Mouse (Mus musculus): ENCODE measurements around the gene U2surp. TPM values are rescaled to one million over a fixed set of nuclear protein-coding genes. Genes with fewer than 3 reads are reported as not detected.
"Not testable (repeated sequence)": the region's sequence is repeated elsewhere in the genome, so short reads cannot be mapped to it uniquely, and the experiment has no call there.

U2surp gene
- polyA plus RNA-seq, 1 experiment from 2014 or later, result 127 TPM

GRCm38 (mm10) chr9:95527676-95528075 lies 15.9 kb upstream of the U2surp start:
- Histone ChIP-seq H3K4me2 (no peak overlapping the region), H3K9ac (no peak overlapping the region), H3K27me3 (no peaks in the 10 kb centered on the region), H3K9me3 (no peaks in the 10 kb centered on the region), H3K36me3 (no peaks in the 10 kb centered on the region), H3K4me3 (no peak overlapping the region), H3K4me1 (no peaks in the 10 kb centered on the region), H3K27ac (no peak overlapping the region)
- WGBS, result 26% methylated on average over 2 of the region's 2 CpGs
- no peak for ATAC-seq (ENCODE audit: borderline replicate concordance, extremely low read depth, low FRiP score, low TSS enrichment)

GRCm38 (mm10) chr9:95525961-95526360 lies 14.2 kb upstream of the U2surp start:
- H3K4me1 ChIP-seq, result no peaks in the 10 kb centered on the region
- H3K27ac ChIP-seq, result no peak overlapping the region
- 4% methylated on average over 2 of the region's 2 CpGs for WGBS
- H3K4me3 ChIP-seq, result no peak overlapping the region
- H3K27me3 ChIP-seq, result no peaks in the 10 kb centered on the region
- H3K9me3 ChIP-seq, result no peaks in the 10 kb centered on the region
- peak; percentile 65; the same call in 1 of the 2 replicates for ATAC-seq (ENCODE audit: borderline replicate concordance, extremely low read depth, low FRiP score, low TSS enrichment)
- H3K9ac ChIP-seq, result no peak overlapping the region
- no peak overlapping the region for H3K4me2 ChIP-seq
- H3K36me3 ChIP-seq, result no peaks in the 10 kb centered on the region

- Histone ChIP-seq H3K9ac (no peak overlapping the region), H3K9me3 (no peaks in the 10 kb centered on the region), H3K4me2 (no peak overlapping the region), H3K27me3 (no peaks in the 10 kb centered on the region), H3K4me3 (no peak overlapping the region), H3K27ac (no peak overlapping the region), H3K4me1 (no peaks in the 10 kb centered on the region), H3K36me3 (no peaks in the 10 kb centered on the region)
- no peak for ATAC-seq (ENCODE audit: borderline replicate concordance, extremely low read depth, low FRiP score, low TSS enrichment)
- 80% methylated on average over 6 of the region's 6 CpGs for WGBS
Observed at GRCm38 (mm10) chr9:95525376-95525775, 13.6 kb upstream of the U2surp start.

DNA sequence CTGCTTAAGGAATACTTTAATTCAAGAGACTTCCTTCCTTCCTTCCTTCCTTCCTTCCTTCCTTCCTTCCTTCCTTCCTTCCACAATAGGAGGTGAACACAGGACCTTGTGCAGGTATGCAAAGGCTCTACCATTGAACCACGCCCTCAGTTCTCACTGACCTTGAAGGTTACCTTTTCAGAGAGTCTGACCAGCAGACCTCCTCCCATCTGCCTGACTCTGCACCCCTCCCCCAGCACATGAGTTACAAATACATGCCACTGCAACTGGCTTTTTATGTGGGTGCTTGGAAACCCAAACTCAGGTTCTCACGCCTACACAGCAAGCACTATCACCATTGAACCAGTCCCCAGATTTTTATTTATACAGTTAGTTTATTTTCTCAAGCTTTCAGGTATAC lies 10.8 kb upstream of the U2surp start:
- H3K27ac ChIP-seq, result no peak overlapping the region
- ATAC-seq (ENCODE audit: borderline replicate concordance, extremely low read depth, low FRiP score, low TSS enrichment), result no peak
- whole genome bisulfite sequencing, result 78% methylated on average over 2 of the region's 2 CpGs
- H3K4me3 ChIP-seq, result no peak overlapping the region
- no peaks in the 10 kb centered on the region for H3K36me3 ChIP-seq
- no peak overlapping the region for H3K9ac ChIP-seq
- H3K4me1 ChIP-seq, result no peaks in the 10 kb centered on the region
- H3K9me3 ChIP-seq, result no peaks in the 10 kb centered on the region
- no peaks in the 10 kb centered on the region for H3K27me3 ChIP-seq
- H3K4me2 ChIP-seq, result no peak overlapping the region

- Histone ChIP-seq H3K27me3 (no peaks in the 10 kb centered on the region), H3K9ac (no peak overlapping the region), H3K4me1 (no peaks in the 10 kb centered on the region), H3K4me2 (no peak overlapping the region), H3K36me3 (no peaks in the 10 kb centered on the region), H3K27ac (no peak overlapping the region), H3K4me3 (no peak overlapping the region), H3K9me3 (no peaks in the 10 kb centered on the region)
- 42% methylated on average over 10 of the region's 10 CpGs for WGBS
- no peak for ATAC-seq (ENCODE audit: borderline replicate concordance, extremely low read depth, low FRiP score, low TSS enrichment)
Observed at GRCm38 (mm10) chr9:95521566-95521965, 9.8 kb upstream of the U2surp start.

DNA sequence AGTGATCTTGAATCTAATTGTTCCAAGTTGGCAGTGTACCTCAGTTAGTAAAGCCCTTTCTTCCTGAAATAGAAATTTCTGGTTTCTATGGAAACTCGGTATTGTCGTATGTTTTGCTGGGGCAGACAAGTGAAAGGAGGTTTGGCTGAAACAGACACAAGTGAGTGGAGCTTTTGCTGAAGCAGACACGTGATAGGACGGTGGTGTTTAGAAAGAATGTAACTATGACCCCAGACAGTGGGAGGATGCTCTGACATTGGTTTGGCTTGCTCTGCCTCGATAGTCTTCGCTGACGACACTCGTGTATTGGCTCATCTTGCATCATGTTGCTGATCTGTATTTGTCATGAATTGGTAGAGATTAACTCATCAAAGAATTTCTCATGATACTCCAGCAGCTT lies 9.2 kb upstream of the U2surp start:
- no peak for ATAC-seq (ENCODE audit: borderline replicate concordance, extremely low read depth, low FRiP score, low TSS enrichment)
- Histone ChIP-seq H3K9ac (no peak overlapping the region), H3K4me1 (no peaks in the 10 kb centered on the region), H3K36me3 (no peaks in the 10 kb centered on the region), H3K9me3 (no peaks in the 10 kb centered on the region), H3K27me3 (no peaks in the 10 kb centered on the region), H3K4me3 (no peak overlapping the region), H3K4me2 (no peak overlapping the region), H3K27ac (no peak overlapping the region)
- 77% methylated on average over 8 of the region's 8 CpGs for WGBS

DNA sequence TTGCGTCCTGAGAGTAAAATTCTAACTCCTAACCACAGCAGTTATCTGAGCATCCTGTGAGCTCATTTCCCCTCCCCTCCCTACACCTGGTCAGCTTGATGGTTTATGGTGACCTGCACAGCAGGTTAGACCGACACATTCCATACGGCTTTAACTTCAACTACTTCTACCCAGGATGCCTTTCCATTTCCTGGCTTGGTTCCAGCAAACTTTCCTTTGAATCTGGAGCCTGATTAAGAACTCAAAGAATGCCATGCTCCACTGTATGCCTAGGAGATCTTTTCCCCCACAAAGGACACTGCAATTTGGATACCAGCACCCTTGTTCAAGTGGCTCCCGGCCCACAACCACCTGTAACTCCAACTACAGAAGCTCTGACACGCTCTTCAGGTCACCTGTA lies 8.8 kb upstream of the U2surp start:
- H3K9ac ChIP-seq, result no peak overlapping the region
- no peaks in the 10 kb centered on the region for H3K4me1 ChIP-seq
- no peaks in the 10 kb centered on the region for H3K27me3 ChIP-seq
- H3K4me2 ChIP-seq, result no peak overlapping the region
- 64% methylated on average over 5 of the region's 5 CpGs for WGBS
- H3K27ac ChIP-seq, result no peak overlapping the region
- ATAC-seq (ENCODE audit: borderline replicate concordance, extremely low read depth, low FRiP score, low TSS enrichment), result peak; percentile 39; the same call in 1 of the 2 replicates
- H3K9me3 ChIP-seq, result no peaks in the 10 kb centered on the region
- H3K36me3 ChIP-seq, result no peaks in the 10 kb centered on the region
- H3K4me3 ChIP-seq, result no peak overlapping the region

DNA sequence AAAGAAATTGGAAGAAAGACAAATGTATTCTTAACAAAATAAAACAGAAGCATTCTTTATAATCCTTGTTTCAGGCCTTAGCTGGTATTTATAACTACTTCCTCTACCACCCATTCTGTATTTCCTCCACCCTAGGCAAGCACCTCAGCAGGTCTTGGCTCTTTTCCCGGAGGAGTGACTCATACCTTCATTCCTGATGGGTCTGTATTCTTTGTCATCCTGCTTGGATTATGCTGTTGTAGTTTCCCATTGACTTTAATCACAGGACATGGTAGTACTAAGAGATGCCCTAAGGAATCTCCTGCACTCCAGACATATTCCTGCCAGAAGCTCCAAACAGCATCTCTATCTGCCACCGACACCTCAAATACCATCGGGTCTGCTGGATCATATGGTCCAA lies 2.6 kb upstream of the U2surp start:
- H3K4me3 ChIP-seq; H3K9me3 ChIP-seq; H3K9ac ChIP-seq; H3K27me3 ChIP-seq; H3K36me3 ChIP-seq; H3K27ac ChIP-seq; H3K4me2 ChIP-seq; ATAC-seq (ENCODE audit: borderline replicate concordance, extremely low read depth, low FRiP score, low TSS enrichment): not testable (repeated sequence)
- peaks cover 16% of the 10 kb centered on the region for H3K4me1 ChIP-seq
- 75% methylated on average over 3 of the region's 3 CpGs for WGBS

- Histone ChIP-seq H3K4me2 (no peak overlapping the region), H3K36me3 (no peaks in the 10 kb centered on the region), H3K9ac (no peak overlapping the region), H3K27ac (no peak overlapping the region), H3K4me3 (no peak overlapping the region), H3K9me3 (no peaks in the 10 kb centered on the region), H3K4me1 (peaks cover 16% of the 10 kb centered on the region), H3K27me3 (no peaks in the 10 kb centered on the region)
- ATAC-seq (ENCODE audit: borderline replicate concordance, extremely low read depth, low FRiP score, low TSS enrichment), result no peak
- whole genome bisulfite sequencing, result 100% methylated on average over 2 of the region's 2 CpGs
Observed at GRCm38 (mm10) chr9:95513776-95514175, 2.0 kb upstream of the U2surp start.

DNA sequence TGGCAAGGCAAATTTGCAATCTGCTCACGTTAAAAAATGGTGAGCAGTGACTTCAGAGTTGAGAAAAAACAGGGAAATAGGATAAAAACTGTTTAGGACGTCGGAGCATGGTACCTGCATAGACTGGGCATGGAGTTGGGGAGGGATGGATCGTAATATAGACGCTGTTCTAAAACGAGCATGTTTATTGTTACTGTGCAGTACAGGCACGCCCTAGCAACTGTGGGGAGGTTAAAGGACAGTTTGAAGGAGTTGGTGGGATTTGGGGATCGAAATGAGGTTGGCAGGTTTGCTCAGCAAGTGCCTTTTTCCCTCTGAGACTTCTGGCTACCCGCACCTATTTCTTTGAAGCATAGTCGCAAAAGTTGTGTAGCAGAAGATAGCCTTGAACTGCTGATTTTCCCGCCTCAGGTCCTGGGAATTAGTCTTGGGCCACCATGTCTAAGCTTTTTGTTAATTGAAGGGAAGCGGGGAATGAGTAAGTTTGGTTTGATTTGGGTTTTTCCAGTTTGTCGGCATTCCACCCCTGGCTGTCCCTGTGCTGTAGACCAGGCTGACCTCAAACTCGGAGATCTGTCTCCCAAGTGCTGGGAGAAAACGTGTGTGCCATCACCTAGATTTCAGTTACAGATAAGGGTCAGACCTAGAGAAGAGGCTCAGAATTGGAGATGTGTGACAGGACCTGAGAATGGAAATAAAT lies 685 bp upstream of the U2surp start:
- peak overlapping the region; percentile 93 for H3K4me3 ChIP-seq

DNA sequence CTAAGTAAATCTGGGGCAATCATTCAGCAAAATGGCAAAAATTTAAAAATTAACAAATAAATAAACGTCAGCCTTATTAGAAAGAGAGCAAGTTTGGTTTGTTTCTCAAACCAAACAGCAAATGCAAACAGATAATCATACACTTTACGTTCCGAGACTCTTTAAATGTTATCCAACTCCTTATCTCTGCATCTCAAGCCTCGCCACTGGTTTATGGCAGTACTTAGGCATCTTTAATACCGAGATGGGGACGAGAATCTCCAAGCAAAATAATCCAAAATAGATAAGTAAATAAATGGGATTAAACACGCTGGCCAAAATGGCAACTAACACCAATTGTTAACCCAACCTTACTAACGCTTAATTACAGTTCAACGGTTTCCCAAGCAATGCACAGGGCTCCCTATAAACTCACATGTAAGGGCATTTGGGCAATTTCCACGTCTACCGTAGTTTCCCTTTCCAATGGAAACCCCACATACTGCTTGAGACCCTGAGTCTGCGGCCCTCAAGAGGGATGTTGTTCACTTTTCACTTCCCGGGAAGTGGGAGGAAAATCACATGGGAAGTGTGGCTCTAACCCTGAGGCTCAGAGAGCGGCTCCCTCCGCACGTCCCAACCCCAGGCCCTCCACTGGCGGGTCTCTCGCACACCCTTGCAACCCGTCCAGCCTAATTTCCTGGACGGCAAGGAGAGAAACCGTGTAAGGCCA lies 947 bp downstream of the U2surp start:
- 4% methylated on average over 21 of the region's 21 CpGs for WGBS
- Histone ChIP-seq H3K4me1 (peaks cover 16% of the 10 kb centered on the region), H3K36me3 (no peaks in the 10 kb centered on the region), H3K4me3 (peak overlapping the region; percentile 93), H3K4me2 (peak overlapping the region; percentile 79), H3K9ac (peak overlapping the region; percentile 95), H3K27ac (peak overlapping the region; percentile 90; the same call in 1 of the 2 replicates), H3K9me3 (no peaks in the 10 kb centered on the region), H3K27me3 (no peaks in the 10 kb centered on the region)
- 0 out of 2 replicates have a peak, but pooled peaks have one; percentile 1 for ATAC-seq (ENCODE audit: borderline replicate concordance, extremely low read depth, low FRiP score, low TSS enrichment)

More for the DNA sequence above, 685 bp upstream of the U2surp start:
- Histone ChIP-seq H3K9me3 (no peaks in the 10 kb centered on the region), H3K36me3 (no peaks in the 10 kb centered on the region), H3K4me2 (peak overlapping the region; percentile 79), H3K27ac (peak overlapping the region; percentile 90), H3K27me3 (no peaks in the 10 kb centered on the region), H3K4me1 (peaks cover 16% of the 10 kb centered on the region), H3K9ac (peak overlapping the region; percentile 44)
- WGBS, result 13% methylated on average over 15 of the region's 15 CpGs
- peak; percentile 62 for ATAC-seq (ENCODE audit: borderline replicate concordance, extremely low read depth, low FRiP score, low TSS enrichment)

GRCm38 (mm10) chr9:95505666-95506065 lies 6.1 kb downstream of the U2surp start:
- Histone ChIP-seq H3K9ac (no peak overlapping the region), H3K4me3 (no peak overlapping the region), H3K27me3 (no peaks in the 10 kb centered on the region), H3K4me1 (peaks cover 10% of the 10 kb centered on the region), H3K36me3 (peaks cover 4% of the 10 kb centered on the region; the same call in 1 of the 2 replicates), H3K9me3 (no peaks in the 10 kb centered on the region), H3K27ac (no peak overlapping the region), H3K4me2 (no peak overlapping the region)
- WGBS, result 78% methylated on average over 3 of the region's 3 CpGs
- ATAC-seq (ENCODE audit: borderline replicate concordance, extremely low read depth, low FRiP score, low TSS enrichment), result no peak

All from lung, embryonic 15.5 days (tissue).